Mouse (Mus musculus): ENCODE measurements around the gene Pkdcc.
A peak's percentile ranks its signal among the peaks of the same experiment; 100 is the strongest.

The Pkdcc gene

DNA sequence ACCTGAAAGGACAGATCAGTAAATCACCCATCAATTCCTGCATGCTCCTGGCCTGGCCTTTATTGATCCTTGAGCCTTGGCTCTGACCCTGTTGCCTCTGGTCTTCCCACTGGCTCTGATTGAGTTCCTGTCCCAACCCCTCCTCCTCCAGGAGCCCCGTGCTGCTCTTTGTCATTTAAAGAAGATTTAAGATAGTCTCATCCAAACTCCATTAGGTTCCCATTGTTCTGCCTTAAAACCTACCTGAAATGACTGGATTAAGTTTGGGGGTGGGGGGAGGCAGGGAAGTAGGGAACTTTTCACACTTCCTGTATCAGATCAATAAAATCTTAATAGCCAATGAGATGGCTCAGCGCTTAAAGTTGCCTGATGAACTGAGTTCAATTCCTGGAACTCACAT lies 33.4 kb downstream of the Pkdcc start:
- no peak for DNase-seq

DNA sequence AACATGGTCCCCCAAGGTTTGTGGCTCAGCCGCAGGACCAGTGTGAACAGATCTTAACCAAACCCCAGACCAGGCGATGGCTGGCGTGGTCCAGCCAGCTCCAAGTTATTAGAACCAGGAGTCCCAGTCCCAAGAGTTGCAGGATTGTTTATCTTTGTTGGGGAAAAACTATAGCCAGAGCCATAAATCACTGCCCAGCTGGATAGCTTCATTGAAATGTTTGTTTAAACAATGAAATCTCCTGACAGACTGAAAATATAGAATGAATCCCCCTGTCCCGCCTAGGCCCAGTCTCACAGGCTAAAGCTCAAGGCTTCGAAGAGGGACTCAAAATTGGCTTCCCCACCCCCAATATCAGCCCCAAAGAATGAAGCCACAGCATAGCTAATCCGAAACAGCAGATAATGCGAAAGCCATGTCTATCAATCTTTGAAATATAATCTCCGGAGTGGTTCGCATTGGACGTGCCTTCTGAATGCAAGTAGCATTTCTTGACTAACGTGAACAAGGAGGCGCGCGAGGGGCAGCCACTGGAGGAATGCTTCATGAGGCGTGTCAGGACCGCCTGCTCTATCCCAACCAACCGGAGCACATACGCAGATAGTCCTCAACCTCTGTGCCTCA lies 35.9 kb downstream of the Pkdcc start:
- DNase-seq: no peak

DNA sequence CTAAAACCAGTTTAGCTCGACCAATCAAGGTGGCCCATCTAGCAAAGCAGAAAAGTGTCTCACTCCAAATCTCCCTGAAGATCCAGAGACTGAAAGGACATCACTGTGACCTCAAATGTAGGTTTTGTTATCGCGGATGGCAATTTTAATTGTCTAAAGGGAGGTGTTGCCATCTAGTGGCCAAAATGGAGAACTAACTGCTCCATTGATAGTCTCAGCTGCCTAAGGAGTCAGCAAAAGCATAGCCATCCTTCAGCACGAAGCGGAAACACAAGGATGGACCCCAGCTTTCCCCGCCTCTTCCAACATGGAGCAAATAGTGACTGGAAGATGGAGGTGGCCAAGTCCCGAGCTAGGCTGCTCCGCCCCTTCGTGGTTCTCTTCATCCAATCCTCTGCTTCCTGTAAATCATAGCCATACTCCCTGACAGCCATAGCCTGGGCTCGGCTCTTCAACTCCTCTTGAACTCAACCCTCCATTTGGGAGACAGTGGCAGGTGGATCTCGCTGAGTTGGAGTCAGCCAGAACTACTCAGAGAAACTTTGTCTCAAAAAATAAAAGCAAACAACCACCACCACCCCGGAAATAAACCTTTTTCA lies 38.1 kb downstream of the Pkdcc start:
- peak; percentile 83 for DNase-seq

DNA sequence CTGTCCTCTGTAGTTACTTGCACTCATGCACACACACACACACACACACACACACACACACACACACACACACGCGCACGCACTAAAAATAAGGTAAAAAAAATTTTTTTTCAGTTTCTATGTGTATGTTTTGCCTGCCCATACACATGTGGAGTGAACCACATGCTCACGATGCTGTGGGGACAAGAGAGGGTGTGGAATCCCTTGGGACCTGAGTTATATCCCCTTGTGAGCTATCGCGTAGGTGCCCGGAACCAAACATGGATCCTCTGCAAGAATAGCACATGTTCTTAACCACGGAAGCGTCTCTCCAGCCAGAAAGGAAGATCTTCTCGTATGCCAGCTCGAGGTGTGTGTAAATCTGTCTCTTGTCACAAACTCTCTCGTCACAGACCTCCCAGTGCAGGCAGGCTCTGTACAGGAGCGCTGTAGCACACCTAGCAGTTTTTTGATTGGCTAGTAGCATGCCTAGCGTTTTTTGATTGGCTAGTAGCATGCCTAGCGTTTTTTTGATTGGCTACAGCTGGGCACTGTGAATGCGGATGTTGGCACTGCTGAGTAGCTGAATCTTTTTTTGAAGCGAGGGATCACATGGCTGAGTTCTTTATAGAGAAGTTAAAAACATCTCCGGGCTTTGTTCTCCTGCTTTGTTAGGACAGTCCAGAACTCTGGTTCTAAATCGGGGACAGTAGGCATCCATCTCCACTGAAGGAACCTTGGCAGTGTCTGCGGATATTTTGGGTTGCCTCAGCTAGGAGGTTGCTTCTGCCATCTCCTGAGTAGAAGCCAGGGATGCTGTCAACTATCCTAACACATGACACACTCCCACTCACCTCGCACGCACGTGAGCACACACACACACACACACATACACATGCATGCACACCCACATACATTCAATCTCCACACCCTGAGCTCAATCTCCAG lies 52.4 kb downstream of the Pkdcc start:
- peak; percentile 94 for DNase-seq

DNA sequence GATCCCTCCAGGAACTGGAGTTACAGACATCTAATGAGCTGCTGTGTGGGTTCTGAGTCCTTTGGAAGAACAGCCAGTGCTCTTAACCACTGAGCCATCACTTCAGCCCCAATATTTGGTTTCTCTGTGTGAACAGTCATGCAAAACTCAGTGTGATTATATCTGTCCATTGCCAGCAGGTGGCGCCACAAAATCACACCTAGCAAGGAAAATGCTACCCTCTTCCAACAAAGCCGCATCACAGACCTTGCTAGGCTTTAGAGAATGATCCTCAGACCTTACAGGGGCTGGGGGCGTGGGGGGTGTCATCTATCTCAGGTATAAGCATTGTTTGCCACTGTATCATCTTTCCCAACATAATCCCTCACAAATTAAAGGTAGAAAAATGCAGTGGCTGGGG lies 56.4 kb downstream of the Pkdcc start:
- DNase-seq: peak; percentile 90

DNA sequence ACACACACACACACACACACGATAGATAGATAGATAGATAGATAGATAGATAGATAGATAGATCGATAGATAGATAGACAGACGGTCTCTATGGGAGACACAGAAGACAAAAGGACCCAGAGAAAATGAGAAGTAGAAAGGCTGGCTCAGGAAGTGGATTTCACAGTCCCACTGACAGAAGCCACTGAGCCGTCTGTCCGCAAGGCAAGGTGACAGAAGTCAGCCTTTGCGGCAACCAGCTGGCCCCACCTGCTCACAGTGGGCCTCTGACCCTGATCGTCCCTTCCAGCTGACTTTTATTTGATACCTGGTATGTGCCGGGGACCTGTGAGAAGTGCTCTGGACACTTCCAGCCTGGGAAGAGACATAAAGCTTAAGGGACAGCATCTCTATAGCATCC lies 57.5 kb downstream of the Pkdcc start:
- DNase-seq: no peak

DNA sequence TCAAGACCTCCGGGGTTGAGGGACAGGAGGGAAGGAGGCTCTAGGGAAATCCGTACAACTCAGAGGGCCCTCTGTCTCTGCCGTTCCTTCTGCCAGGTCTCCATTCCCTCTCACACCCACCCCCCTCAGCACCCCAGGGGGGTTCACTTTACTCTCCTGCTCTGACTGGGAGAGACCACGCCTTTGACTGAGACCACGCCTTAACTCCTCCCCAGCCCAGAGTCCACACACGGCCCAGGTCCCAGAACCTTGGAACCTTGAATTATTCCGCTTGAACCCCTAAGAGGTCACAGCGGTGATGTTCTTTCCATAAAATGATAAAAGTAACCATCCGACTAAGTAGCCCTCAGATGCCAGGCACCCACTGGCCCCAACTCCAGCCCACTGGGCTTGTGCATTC lies 58.5 kb downstream of the Pkdcc start:
- DNase-seq: no peak

DNA sequence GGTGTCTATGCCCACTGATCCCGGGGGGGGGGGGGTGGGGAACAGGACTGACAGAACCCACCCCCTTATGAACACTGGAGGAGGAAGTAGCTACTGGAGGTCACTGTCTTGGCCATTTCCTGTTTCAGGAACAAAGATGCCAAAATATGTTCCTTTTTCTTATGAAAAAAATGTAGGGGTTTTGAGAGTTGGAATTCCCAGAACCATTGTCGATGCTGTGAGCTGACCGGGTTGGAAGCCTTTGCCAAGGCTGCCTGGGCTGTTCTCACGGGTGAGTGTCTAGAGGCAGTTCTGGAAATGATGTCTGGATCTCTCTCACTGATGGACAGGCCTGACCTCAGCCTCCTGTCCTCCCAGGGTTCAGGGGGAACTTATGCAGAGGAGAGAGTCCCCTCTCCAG lies 59.0 kb downstream of the Pkdcc start:
- no peak for DNase-seq

Data from retina, postnatal 1 day (tissue).